Mouse (Mus musculus): ENCODE results near the gene Xrcc6.
A peak's percentile ranks its signal among the peaks of the same experiment; 100 is the strongest.

Gene Xrcc6

DNA sequence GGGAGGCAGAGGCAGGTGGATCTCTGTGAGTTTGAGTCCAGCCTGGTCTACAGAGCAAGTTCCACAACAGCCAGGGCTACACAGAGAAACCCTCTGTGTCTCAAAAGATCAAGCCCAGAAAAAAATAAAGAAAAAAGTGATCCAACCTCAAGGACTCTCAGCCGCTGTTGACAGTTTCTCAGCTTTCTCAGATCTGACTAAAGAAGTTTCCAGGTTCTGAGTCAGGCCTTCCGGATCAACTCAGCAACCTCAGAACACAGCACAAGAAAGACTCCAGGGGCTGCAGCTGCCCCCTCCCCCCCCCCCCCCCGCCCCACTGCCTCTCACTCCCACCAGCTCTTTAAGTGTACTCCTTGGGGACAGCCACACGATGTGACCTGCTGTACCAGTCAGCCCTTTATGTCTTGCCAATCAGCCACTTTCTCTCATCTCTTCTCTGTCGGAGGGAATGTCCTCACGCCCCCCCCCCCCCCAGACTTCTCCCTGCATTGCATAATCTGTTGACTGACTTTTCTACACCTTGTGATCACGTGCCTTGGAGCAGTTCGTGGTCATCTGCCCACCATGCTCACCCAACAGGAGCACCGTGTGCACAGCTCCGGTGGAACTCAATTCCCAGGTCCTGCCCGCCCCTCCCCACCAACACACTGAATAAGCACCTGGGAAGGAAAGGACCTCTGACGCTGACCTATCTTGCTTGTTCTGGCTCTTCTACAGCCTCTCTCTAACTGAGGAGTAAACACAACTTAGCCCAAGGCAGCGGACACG, 21.4 kb upstream of the Xrcc6 start:
- DNase-seq (ENCODE audit: low read depth, low spot score), result no peak

DNA sequence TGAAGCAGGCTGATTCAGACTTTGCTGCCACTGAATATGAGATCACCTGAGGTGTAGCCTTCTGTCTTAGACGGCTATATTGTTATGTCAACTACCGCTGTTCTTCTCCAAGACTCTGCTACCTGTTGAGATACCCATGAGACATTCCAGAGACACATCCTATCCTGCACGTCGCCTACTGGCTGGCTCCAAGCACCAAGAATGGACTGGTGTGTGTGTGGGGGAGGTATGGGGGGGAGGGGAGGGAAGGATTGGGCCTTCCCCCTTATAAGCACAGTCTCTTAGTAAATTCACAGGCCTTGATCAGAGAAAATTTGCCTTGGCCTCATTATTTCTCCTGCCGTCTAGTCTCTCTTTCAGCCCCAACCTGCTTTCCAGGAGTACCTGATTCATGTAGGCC, 19.8 kb upstream of the Xrcc6 start:
- peak; percentile 76 for DNase-seq (ENCODE audit: low read depth, low spot score)

DNA sequence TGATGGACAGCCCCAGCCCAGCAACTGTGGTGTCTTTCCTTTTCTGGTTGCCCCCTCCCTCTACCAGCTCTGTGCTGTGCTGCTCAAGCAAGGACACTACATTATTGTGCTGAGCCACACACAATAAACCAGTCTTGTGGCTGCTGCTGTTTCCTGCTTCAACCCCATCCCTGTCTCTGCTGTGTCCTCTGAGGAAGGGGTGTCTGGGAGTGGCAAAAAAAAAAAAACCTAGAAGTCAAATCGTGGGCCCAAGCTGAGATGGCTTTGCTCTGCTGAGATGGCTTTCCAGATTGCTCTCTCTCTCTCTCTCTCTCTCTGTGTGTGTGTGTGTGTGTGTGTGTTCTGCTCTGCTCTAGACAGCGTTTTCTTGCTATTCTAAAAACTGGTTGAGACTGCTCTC, 19.2 kb upstream of the Xrcc6 start:
- DNase-seq (ENCODE audit: low read depth, low spot score), result peak; percentile 34

GRCm38 (mm10) chr15:81969173-81969572, 18.5 kb upstream of the Xrcc6 start:
- DNase-seq (ENCODE audit: low read depth, low spot score), result peak; percentile 90

DNA sequence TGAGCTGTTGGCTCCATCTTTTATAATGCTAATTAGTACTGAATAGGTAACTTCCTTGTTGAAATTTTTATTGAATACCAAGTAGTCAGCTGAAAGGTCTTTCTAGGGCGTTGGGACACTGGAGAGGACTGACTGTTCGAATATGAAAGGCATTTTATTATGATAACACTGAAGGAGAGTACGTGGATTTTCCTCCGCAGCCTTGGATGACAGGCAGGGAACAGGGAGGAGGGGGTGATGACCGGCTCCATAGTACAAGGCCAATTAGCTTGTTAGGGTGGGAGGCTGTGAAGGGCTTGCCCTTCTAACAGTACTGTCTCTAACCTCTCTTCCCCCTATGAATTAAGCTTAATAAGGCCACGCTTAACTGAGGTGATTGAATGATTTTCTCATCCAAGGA, 18.0 kb upstream of the Xrcc6 start:
- peak; percentile 76 for DNase-seq (ENCODE audit: low read depth, low spot score)

GRCm38 (mm10) chr15:81970498-81970897, 17.1 kb upstream of the Xrcc6 start:
- peak; percentile 72 for DNase-seq (ENCODE audit: low read depth, low spot score)

- DNase-seq (ENCODE audit: low read depth, low spot score), result peak; percentile 49
Measured at GRCm38 (mm10) chr15:81975156-81975555, 12.5 kb upstream of the Xrcc6 start.

DNA sequence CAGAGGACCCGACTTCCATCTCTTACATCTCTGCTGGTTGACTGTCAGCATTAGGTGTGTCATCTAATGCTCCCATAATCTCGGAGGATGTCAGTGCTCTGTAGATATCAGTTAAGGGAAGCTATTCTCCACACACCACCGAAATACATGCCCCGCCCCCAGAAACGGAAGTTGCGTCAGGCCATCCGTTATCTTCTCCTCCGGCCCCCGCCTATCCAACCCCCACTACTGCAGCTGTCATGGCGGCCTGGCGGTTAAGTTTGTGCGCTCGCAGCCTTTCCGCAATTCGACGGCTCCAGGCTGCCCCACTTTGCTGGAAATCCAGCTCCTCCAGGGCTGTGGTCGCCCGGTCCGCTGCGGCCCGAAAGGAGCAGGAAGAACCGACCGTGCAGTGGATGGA, 7.3 kb upstream of the Xrcc6 start, which contains the start of gene 1700029P11Rik:
1700029P11Rik (plus strand) TSS at position 220 of the 400 bp plus-strand sequence.
- peak; percentile 47 for DNase-seq (ENCODE audit: low read depth, low spot score)

GRCm38 (mm10) chr15:81982173-81982572, 5.5 kb upstream of the Xrcc6 start:
- no peak for DNase-seq (ENCODE audit: low read depth, low spot score)

DNA sequence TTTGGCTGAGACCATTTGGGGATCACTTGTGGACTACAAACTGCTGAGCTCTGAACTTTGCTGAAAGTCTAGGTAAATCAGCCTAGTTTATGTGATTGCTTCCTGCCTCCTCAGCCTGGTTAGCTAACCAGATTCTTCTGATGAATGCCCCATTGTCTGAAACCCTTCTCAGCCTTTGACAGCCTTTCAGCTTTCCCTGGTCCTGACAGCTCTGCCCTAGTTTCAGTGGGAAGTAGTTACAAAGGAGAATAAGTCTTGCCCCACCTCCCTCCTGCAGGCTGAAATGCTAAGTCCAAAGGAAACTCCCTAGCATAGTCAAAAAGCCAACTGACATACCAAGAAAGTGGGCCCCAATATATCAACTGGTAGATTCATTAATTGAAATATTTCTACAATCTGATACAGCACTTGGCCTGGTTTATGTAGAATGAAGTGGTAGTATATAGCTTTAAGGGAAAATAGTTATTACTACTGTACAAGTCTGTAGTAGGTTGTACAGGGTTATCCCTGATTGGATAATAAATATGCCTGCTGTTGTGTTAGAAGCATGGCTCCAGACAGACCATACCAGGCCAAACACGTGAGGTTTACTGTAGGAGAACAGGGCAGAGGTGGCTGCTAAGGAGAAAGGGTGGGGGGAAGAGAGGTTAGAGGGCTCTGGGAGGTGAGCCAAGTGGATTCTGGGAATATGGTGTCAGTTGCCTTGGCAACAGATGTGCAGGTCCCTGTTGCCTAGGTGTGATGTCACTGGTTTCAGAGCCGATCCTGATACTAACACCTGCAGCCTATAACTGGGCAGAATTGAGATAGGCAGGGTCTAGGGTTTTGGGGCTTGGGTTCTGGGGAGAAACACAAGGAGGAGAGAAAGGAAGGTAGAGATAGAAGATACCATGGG, 2.1 kb upstream of the Xrcc6 start:
- DNase-seq (ENCODE audit: low read depth, low spot score), result peak; percentile 38

DNA sequence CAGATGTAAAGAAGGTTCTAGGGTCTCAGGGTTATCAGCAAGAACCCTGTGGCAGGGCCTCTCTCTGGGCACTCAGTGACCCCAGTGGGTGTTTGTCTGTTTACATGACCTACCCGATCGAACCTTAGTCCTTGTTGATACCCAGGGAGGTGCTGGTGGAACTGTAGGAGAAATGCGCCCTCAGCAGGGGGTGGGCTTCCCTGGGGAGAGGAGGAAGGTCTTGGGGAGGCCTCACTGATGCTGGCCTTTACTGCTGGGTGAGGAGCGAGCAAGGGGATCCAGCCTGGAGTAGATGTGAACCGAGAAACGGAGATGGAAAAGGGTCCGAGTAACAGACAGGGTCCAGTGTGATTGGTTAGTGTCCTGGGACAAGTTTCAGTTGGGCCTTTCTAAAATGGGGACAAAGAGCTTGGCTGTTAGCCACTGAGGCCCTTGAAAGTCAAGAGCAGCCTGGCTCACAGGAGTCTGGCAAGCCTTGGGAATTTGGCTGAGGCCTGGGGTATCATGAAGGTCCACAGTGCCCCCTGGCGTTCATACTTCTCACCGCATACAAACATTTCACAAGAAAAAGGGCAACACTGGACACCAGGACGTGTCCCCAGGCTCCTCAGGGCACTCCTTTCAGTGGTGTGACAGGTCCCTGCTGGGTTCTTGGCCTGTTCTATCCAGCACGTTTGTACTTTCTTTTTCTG, 1.9 kb downstream of the Xrcc6 start:
- DNase-seq (ENCODE audit: low read depth, low spot score), result peak; percentile 86

GRCm38 (mm10) chr15:81990549-81990948, 2.9 kb downstream of the Xrcc6 start:
- DNase-seq (ENCODE audit: low read depth, low spot score), result no peak

DNA sequence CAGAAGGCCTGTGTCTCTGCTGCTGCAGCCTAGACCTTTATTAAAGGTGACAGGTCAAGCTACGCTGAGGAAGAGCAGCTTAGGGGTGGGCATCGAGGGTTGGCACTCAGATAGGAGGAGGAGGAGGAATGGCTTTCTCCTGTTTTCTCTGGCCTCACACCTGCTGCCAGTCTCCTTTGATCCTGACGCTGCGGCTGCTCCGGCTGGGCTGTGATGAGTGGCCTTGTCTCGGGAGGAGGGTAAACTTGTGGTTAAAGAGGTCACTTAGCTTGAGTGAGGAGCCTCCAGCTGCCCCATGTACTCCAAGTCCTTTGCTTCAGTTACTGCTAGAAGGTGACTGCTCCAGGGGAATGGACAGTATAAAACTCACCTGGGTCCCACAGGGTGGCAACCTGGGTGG, 6.4 kb downstream of the Xrcc6 start:
- DNase-seq (ENCODE audit: low read depth, low spot score), result no peak

DNA sequence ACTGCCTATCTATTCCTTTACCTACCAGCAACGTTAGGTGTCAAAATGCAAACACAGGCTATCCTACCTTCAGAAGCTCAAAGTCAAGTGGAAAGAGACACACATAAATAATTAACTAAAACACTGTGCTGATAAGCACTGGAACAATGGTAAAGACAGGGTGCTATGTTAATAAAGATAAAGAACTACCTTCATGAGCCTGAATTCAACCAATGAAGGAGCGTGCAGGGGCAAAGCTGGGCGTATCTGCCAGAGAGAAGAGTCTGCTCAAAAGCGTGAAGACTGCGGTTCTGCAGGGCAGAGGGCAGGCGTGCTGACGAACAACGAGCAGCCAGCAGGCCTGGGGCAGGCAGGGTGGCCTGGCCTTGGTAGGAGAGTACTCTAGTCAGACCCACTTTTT, 16.6 kb downstream of the Xrcc6 start:
- no peak for DNase-seq (ENCODE audit: low read depth, low spot score)

DNA sequence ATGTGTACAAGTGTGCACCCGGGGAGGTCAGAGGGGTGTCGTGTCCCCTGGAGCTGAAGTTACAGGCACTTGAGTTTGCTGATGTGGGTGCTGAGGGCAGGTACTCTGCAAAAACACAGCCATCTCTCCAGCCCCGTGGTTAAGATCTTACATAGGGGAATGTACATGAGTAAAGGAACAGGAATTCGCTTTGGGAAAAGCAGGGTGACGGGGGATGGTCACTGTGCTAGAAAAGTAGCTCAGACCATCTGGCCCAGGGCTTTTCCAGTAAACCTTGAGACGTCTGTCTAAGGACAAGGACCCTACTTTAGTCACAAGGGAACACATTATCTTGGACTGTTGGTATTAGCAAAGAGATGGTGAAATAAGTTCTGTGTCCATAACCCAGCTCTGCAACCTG, 24.3 kb downstream of the Xrcc6 start:
- DNase-seq (ENCODE audit: low read depth, low spot score), result no peak

- no peak for DNase-seq (ENCODE audit: low read depth, low spot score)
Measured at GRCm38 (mm10) chr15:82014745-82015391, 27.2 kb downstream of the Xrcc6 start.

- peak; percentile 23 for DNase-seq (ENCODE audit: low read depth, low spot score)
Measured at GRCm38 (mm10) chr15:82015392-82016100, 27.9 kb downstream of the Xrcc6 start.

GRCm38 (mm10) chr15:82016101-82016808, 28.6 kb downstream of the Xrcc6 start:
- peak; percentile 99 for DNase-seq (ENCODE audit: low read depth, low spot score)

DNA sequence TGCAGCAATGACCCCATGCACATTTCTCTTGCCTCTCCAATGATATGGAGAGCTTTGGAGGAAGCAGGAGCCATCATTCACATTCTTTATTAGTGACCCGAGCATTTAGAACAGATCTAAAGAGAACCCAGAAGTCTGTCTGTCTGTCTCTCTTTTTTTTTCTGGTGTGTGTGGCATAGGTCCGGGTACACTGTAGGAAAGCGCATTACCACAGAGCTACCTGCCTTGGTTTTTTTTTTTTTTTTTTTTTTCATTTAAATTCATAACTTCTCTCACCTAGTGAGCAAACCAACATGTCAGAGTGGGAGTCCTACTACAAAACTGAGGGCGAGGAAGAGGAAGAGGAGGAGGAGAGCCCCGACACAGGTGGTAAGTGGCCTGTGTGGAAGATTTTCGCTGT, 29.2 kb downstream of the Xrcc6 start:
- DNase-seq (ENCODE audit: low read depth, low spot score), result no peak

GRCm38 (mm10) chr15:82017461-82017860, 29.8 kb downstream of the Xrcc6 start:
- DNase-seq (ENCODE audit: low read depth, low spot score), result no peak
